Mouse (Mus musculus) frontal cortex, postnatal 36 days (tissue): ENCODE results near the gene Rptor.
"Not testable (repeated sequence)": the region's sequence is repeated elsewhere in the genome, so short reads cannot be mapped to it uniquely, and the experiment has no call there.

Experiments
- DNase-seq, 2 experiments: peaks; one replicate each; pipeline ENCODE4 v3.0.0; 2022; ENCODE audit warnings: low spot score in 2 of 2

Gene Rptor

DNA sequence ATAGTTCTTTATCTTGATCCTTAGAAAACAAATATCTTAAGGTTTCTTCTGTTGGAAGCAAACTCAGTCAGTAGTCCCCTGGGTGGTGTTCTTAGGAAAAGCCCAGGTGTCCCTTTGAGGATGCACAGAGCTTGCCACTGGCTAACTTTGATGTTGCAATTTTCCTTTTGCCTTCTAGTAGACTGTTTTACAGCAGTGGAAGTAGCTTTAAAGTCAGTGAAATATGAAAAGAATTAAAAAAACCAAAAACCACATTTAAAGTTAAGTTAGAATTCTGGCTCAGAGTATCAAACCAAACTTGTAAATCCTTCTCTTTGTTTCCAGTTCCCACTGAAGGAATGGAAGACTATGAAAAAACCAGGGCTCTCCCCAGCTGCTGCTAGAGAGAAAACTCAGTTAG is 47.8 kb downstream of the Rptor start:
- no peak for DNase-seq

GRCm38 (mm10) chr11:119653336-119653735 is 50.6 kb downstream of the Rptor start:
- no peak for DNase-seq

GRCm38 (mm10) chr11:119657534-119657933 is 54.8 kb downstream of the Rptor start:
- no peak for DNase-seq

- no peak for DNase-seq
These were observed 56.6 kb downstream of the Rptor start for GRCm38 (mm10) chr11:119659296-119659695.

GRCm38 (mm10) chr11:119661479-119661878 is 58.8 kb downstream of the Rptor start:
- DNase-seq, result not testable (repeated sequence)

DNA sequence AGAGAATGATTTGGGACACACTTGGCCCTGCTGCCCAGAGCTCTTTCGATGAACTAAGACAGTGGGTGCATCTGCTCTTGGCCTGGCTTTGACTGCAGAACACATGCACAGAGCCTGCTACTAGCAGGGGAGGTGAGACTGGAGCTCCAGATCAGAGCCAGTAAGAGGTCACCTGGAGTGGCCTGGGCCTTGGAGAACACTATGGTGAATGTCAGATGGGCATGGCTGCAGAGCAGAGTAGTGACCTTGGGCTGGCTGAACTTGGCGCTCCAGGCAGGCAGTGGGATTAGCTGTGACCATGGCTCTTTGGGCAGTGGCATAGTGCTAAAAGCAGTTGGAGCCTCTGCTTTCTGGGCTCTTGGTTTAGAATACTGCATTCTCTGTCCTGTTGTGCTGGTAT is 61.2 kb downstream of the Rptor start:
- no peak for DNase-seq

- DNase-seq, result peak in 1 of 2 experiments; percentile 29
These were observed 62.1 kb downstream of the Rptor start for GRCm38 (mm10) chr11:119664678-119665307.

DNA sequence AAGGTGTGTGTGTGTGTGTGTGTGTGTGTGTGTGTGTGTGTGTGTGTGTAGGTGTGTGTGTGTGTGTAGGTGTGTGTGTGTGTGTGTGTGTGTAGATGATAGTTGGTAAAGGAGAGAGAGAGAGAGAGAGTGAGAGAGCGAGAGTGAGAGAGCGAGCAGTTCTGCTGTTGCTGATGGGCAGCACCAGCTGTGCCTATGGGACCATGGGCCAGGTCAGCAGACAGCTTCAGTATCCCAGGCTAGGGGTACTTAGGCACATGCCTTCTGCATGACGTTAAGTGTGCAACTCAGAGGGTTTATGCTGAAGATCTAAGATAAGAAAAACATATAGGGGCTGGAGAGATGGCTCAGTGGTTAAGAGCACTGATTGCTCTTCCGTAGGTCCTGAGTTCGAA is 62.6 kb downstream of the Rptor start:
- DNase-seq, result no peak

DNA sequence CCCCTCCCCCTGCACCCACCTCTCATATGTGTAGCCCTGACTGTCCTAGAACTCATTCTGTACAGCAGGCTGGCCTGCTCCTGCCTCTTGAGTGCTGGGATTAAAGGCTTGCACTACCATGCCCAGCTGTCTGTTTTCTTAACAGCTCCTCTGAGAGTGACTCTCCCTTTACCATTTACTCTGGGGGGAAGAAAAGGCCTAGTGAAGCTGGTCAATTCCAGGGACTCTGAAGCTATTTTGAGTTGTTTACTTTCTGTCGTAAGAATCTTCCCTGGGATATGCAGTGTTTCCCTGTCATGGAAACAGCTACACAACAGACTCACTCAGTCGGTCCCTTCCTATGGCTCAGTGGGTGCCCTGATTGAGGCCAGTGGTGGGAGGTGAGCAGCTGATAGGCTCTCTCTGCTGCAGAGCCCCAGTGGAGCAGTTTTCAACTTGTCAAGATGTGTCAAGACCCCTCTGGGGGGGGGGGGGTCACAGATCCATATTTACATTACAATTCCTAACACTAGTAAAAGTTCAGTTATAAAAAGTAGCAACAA is 63.9 kb downstream of the Rptor start:
- no peak for DNase-seq

- DNase-seq, result no peak
These were observed 68.3 kb downstream of the Rptor start for GRCm38 (mm10) chr11:119670690-119671666.

GRCm38 (mm10) chr11:119672041-119672440 is 69.3 kb downstream of the Rptor start:
- DNase-seq, result no peak

GRCm38 (mm10) chr11:119672775-119673174 is 70.1 kb downstream of the Rptor start:
- DNase-seq, result no peak

DNA sequence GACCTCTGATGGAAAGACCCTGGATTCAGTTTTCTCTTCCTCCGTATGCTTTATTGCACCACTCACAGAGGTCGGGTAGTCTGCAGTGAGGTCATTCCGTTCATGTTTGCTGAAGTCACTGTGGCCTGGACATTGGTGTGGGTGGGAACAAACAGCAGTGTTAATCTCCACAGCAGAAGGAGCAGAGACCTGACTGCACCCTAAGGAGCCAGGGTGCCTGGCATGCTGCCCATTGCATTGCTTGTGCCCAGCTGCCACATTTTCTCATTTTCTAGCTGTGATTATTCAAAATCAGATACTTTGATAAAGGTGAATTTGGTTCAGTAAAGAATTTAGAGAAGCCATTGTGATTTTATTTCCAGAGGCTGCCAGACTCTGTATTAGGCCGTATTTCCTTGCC is 72.1 kb downstream of the Rptor start:
- no peak for DNase-seq

GRCm38 (mm10) chr11:119675546-119675945 is 72.8 kb downstream of the Rptor start:
- DNase-seq, result no peak

DNA sequence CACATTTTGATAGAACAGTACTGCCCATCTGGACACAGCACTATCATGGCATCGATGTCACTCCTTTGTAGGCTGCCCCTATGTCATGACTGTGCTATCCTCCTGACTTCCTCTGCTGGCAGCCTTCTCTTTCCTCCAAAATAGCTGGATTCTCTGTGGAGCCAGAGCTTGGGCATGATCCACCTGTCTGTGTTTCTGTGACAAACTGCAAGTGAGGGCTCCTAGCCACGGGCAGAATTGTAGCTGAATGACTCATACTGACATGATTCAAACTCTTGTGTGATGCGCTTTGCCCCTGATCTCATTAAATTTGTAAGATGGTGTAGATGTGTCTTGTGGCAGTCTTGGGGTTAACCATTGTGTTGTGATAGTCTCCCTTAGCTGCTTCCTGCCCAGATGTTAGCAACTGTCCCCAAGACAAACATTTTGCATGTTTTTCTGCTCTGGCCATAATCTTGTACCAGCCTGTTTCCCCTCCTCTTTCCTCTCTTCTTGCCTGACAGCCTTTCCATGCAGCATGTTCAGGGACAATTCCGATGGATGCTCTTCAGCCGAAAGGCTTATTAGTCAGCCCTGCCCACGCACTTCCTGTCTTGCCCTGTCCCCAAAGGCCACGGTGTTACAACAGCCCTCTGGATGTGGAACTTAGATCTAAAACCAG is 74.2 kb downstream of the Rptor start:
- DNase-seq, result no peak

DNA sequence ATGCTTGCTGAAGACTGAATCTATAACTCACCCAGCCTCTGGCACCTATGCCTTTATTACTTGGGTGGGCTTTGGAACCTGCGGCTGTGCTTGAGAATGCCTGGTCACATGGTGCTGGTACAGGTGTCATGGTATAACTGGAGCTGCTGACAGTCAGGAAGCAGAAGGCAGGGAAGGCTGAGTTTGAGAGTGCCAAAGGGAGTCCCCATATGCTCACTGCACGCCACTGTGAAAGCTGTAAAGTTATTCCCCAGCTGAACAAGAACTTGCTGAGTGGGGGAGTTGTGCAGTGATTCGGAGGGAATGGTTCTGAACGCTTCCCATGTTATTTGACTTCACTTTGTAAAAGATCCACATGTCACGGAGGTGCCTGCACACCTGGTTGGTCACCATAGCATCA is 75.7 kb downstream of the Rptor start:
- DNase-seq, result peak in 1 of 2 experiments; percentile 62

DNA sequence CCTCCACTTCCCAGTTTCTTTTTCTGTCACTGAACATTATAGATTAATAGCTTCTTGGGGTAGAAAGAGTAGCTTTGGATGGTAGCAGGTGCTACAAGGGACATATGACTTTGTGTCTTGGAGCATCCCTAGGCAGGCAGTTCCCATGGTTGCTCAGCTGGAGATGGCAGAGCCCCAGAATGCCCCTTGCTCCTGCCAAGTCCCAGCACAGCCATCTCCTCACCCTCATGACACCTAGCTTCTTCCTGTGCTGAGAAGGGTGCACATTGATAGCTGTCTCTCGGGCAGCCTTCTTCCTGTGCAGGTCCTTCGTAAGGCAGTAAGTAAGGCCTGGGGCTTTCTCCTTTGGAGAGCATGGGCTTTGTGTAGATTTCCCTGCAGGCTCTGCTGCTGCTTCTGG is 78.0 kb downstream of the Rptor start:
- DNase-seq, result no peak

DNA sequence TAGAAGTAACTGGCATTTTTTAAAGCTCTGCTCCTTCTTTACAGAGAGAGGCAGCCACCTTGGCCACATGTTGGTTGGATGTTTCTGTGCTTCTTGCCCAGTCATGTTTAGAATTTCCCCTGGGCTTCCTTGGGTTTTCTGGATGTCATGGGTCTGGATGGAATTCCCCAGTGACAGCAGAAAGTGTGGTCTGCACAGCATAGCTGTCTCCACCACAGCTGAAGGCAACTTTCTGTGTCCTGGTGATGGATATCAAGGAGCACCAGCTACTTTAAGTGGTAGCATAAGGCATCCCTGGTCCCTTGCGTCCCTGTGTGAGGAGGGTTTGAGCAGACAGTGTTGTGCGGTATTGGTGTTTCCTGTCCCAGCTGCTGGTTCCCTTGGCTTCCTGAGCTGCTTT is 79.6 kb downstream of the Rptor start:
- DNase-seq, result no peak

DNA sequence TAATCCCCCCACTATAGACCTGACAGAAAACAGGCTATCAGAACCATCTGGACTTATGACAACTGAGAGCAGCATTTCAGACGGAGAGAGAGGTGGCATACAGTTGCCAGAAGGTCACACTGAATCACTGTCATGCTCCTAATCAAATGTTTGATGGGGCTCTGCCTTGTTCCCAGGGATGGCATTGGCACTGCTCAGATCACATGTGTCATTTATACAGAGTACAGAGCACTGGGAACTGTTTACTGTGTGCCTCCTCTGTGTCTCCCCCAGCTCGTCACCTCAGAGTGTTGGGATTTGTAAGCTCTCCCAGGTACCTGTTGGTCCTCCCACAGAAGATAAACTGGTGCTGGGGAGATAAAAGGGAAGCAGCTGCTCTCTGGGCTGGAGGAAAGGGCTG is 81.1 kb downstream of the Rptor start:
- no peak for DNase-seq

DNA sequence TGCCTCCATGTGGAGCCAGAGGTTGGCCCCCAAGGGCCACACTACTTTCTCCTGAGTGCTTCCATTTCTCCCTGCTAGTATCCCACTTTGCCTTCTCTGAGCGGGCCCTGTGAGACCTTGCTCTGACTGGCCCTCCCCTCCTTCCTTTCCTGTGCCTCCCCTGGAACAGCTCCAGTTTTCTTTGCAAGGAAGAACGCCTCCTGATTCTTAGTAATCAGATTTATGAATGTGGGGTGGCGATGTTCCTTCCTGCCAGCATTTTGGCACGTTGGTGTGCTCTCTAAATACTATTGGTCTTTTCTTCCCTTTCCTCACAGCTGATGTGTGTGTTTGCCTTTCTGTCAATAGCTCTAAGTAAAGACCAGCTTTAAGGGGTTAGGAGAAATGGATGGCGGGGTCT is 82.8 kb downstream of the Rptor start:
- no peak for DNase-seq

- DNase-seq, result no peak
These were observed 83.4 kb downstream of the Rptor start for GRCm38 (mm10) chr11:119685910-119686659.

GRCm38 (mm10) chr11:119687316-119687715 is 84.6 kb downstream of the Rptor start:
- no peak for DNase-seq
